19 mouse cellular contexts compared by ENCODE assay signal in the genomic region with DNA sequence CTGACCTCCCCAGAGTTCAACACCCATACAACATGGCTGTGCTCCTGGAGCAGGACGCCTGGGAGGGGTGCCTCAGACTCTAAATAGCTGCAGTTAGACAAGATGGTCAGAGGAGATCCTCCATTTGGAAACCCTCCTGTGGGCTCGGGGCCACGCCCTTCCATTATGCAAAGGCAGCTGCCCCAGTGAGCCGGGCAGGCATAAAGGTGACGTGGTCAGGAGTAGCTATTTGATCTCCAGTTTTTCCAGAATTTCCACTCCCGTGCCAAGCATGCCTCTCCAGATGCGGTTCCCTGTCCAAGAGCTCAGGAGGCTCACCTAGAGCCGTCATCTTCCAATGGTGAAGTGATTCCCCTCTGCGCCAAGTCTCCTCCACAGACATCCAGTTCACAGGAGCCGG. TPM values are rescaled to one million over a fixed set of nuclear protein-coding genes. Genes with fewer than 3 reads are reported as not detected.
DNase-seq lines count a peak whose midpoint lies in the region; ATAC-seq and TF ChIP-seq lines count a peak whose summit lies in the region.
"Had no signal": no experiment of that assay in that cellular context is flagged by ENCODE, and none has a peak within 500 bp of the region (broad histone marks: within the 10 kb centered on the region; RNA-seq: fewer than 3 reads in every experiment).

No protein-coding gene starts in this region.

- H3K27me3 ChIP-seq in heart, embryonic 15.5 days: no peaks in the 10 kb centered on the region
- no peaks in the 10 kb centered on the region for H3K27me3 ChIP-seq in lung, postnatal 0 days (replicated peaks; ENCODE audit: insufficient read depth, low read length)
- no peaks in the 10 kb centered on the region for H3K27me3 ChIP-seq in stomach, postnatal 0 days (ENCODE audit: control insufficient read depth, insufficient read depth, low read length)
- H3K27me3 ChIP-seq in liver, embryonic 11.5 days (replicated peaks; ENCODE audit: control insufficient read depth, insufficient read depth, low read length): no peaks in the 10 kb centered on the region
- H3K27me3 ChIP-seq: hindbrain, embryonic 13.5 days; limb, embryonic 13.5 days; liver, embryonic 15.5 days had no signal

- H3K27ac ChIP-seq in heart, embryonic 15.5 days: peak overlapping the region; percentile 81
- H3K27ac ChIP-seq in lung, postnatal 0 days (ENCODE audit: low read length): peak overlapping the region; percentile 77
- peak overlapping the region; percentile 84 for H3K27ac ChIP-seq in stomach, postnatal 0 days (replicated peaks)
- no peak overlapping the region for H3K27ac ChIP-seq in liver, embryonic 11.5 days (ENCODE audit: low read depth, low read length)
- H3K27ac ChIP-seq: left cerebral cortex, adult 2 months; limb, embryonic 13.5 days; liver, embryonic 15.5 days; midbrain, embryonic 10.5 days had no signal

- intact Hi-C loops in heart, postnatal 14 days (cut with DNase I): no loop called here

- no peaks in the 10 kb centered on the region for H3K9me3 ChIP-seq in heart, embryonic 15.5 days (replicated peaks)
- H3K9me3 ChIP-seq in lung, postnatal 0 days (ENCODE audit: low read length): no peaks in the 10 kb centered on the region
- H3K9me3 ChIP-seq in stomach, postnatal 0 days (ENCODE audit: control insufficient read depth, low read length): no peaks in the 10 kb centered on the region
- no peaks in the 10 kb centered on the region for H3K9me3 ChIP-seq in liver, embryonic 11.5 days (ENCODE audit: control insufficient read depth, low read length)
- H3K9me3 ChIP-seq: hindbrain, embryonic 13.5 days; limb, embryonic 13.5 days; liver, embryonic 15.5 days; midbrain, embryonic 10.5 days had no signal

- H3K4me3 ChIP-seq in heart, embryonic 15.5 days: no peak overlapping the region
- H3K4me3 ChIP-seq in lung, postnatal 0 days (ENCODE audit: low read depth, low read length): no peak overlapping the region
- no peak overlapping the region for H3K4me3 ChIP-seq in stomach, postnatal 0 days (ENCODE audit: low read depth, low read length)
- H3K4me3 ChIP-seq in liver, embryonic 11.5 days (ENCODE audit: low read depth, low read length): no peak overlapping the region
- H3K4me3 ChIP-seq: hindbrain, embryonic 13.5 days; left cerebral cortex, adult 2 months; limb, embryonic 13.5 days; liver, embryonic 15.5 days; midbrain, embryonic 10.5 days had no signal

- no peak for TF ChIP-seq EP300 in lung, postnatal 0 days (IDR thresholded peaks at IDR 0.05)
- TF ChIP-seq EP300 in stomach, postnatal 0 days (optimal IDR thresholded peaks at IDR 0.05): no peak

- H3K36me3 ChIP-seq in heart, embryonic 15.5 days: no peaks in the 10 kb centered on the region
- no peaks in the 10 kb centered on the region for H3K36me3 ChIP-seq in lung, postnatal 0 days (ENCODE audit: insufficient read depth, low read length)
- no peaks in the 10 kb centered on the region for H3K36me3 ChIP-seq in stomach, postnatal 0 days (ENCODE audit: control insufficient read depth, insufficient read depth, low read length)
- H3K36me3 ChIP-seq in liver, embryonic 11.5 days (ENCODE audit: control insufficient read depth, insufficient read depth, low read length): no peaks in the 10 kb centered on the region
- H3K36me3 ChIP-seq: hindbrain, embryonic 13.5 days; limb, embryonic 13.5 days; liver, embryonic 15.5 days; midbrain, embryonic 10.5 days had no signal

- ATAC-seq in heart, embryonic 15.5 days (replicated peaks; ENCODE audit: insufficient number of reproducible peaks, insufficient read depth, low FRiP score, low read depth): no peak
- ATAC-seq in lung, postnatal 0 days: peak; percentile 70
- peak; percentile 14; the same call in 1 of the 2 replicates for ATAC-seq in stomach, postnatal 0 days (ENCODE audit: low FRiP score, low TSS enrichment)
- no peak for ATAC-seq in liver, embryonic 11.5 days (replicated peaks; ENCODE audit: low FRiP score)
- ATAC-seq: forebrain, embryonic 16.5 days had no signal

- peaks cover 84% of the 10 kb centered on the region for H3K4me1 ChIP-seq in heart, embryonic 15.5 days (replicated peaks)
- H3K4me1 ChIP-seq in lung, postnatal 0 days (ENCODE audit: insufficient read depth, low read depth, low read length): peaks cover 18% of the 10 kb centered on the region; the same call in 1 of the 2 replicates
- H3K4me1 ChIP-seq in stomach, postnatal 0 days (replicated peaks; ENCODE audit: control insufficient read depth, insufficient read depth): 0 out of 2 replicates have a peak, but pooled peaks cover 4% of the 10 kb centered on the region
- peaks cover 16% of the 10 kb centered on the region for H3K4me1 ChIP-seq in liver, embryonic 11.5 days (replicated peaks; ENCODE audit: control insufficient read depth, insufficient read depth, low read length)

- TF ChIP-seq CTCF in lung, postnatal 0 days (IDR thresholded peaks at IDR 0.05): no peak
- TF ChIP-seq CTCF in stomach, postnatal 0 days (IDR thresholded peaks at IDR 0.05; ENCODE audit: low read depth): no peak

- H3K9ac ChIP-seq in heart, embryonic 15.5 days: no peak overlapping the region
- no peak overlapping the region for H3K9ac ChIP-seq in lung, postnatal 0 days (replicated peaks; ENCODE audit: low read depth)
- H3K9ac ChIP-seq in stomach, postnatal 0 days (ENCODE audit: low read length): no peak overlapping the region
- no peak overlapping the region for H3K9ac ChIP-seq in liver, embryonic 11.5 days (ENCODE audit: low read depth, low read length)
- H3K9ac ChIP-seq: hindbrain, embryonic 13.5 days; limb, embryonic 13.5 days; liver, embryonic 15.5 days had no signal

- no peak overlapping the region for H3K4me2 ChIP-seq in heart, embryonic 15.5 days
- no peak overlapping the region for H3K4me2 ChIP-seq in lung, postnatal 0 days (replicated peaks; ENCODE audit: low read depth, low read length)
- peak overlapping the region; percentile 2; the same call in 1 of the 2 replicates for H3K4me2 ChIP-seq in stomach, postnatal 0 days (replicated peaks; ENCODE audit: low read depth)
- no peak overlapping the region for H3K4me2 ChIP-seq in liver, embryonic 11.5 days
- H3K4me2 ChIP-seq: hindbrain, embryonic 13.5 days; limb, embryonic 13.5 days; liver, embryonic 15.5 days had no signal

- no peak for DNase-seq in heart, postnatal 14 days
- peak; percentile 26 for DNase-seq in urinary bladder, postnatal 25 days (ENCODE audit: low spot score)
- no peak for DNase-seq in urinary bladder, postnatal 10 days (ENCODE audit: low spot score)
- DNase-seq in lung, postnatal 0 days (ENCODE audit: low spot score): peak; percentile 83
- peak; percentile 58 for DNase-seq in stomach, postnatal 0 days (ENCODE audit: low spot score)
- no peak for DNase-seq in liver, embryonic 11.5 days (ENCODE audit: low spot score)
- DNase-seq in kidney, postnatal 25 days: no peak
- DNase-seq: adrenal gland, adult 8-10 months; cerebellum, postnatal 36 days; kidney, postnatal 14 days; right cerebral cortex, adult 18-20 months; thymus, postnatal 14 days had no signal

- 74% methylated on average over 10 of the region's 10 CpGs for WGBS in heart, embryonic 15.5 days
- WGBS in lung, postnatal 0 days: 51% methylated on average over 10 of the region's 10 CpGs
- WGBS in stomach, postnatal 0 days: 66% methylated on average over 10 of the region's 10 CpGs
- 80% methylated on average over 10 of the region's 10 CpGs for WGBS in liver, embryonic 11.5 days

RNA-seq across cellular contexts. Expression of a gene that starts 45.6 kb away (rescaled TPM):
- 136 and 149 TPM in 2 replicates for polyA plus RNA-seq in heart, embryonic 15.5 days (2015; fragmentation: Nextera tagmentation; extraction: Ambion mirVana)
- 100 to 1,000 TPM; 101 to 109 TPM for total RNA-seq in heart, postnatal 14 days (2021)
- polyA plus RNA-seq in lung, postnatal 0 days (2015; fragmentation: Nextera tagmentation; extraction: Ambion mirVana): 83.1 and 101 TPM in 2 replicates
- polyA plus RNA-seq in stomach, postnatal 0 days (2015; fragmentation: Nextera tagmentation; extraction: Ambion mirVana): 69.4 and 79.0 TPM in 2 replicates
- polyA plus RNA-seq in liver, embryonic 11.5 days (2014; fragmentation: Nextera tagmentation; extraction: Ambion mirVana): 26.5 and 29.1 TPM in 2 replicates

Comparison
In these comparisons a context has a peak if more than half of its experiments do, and no peak if none do; other contexts are left out.
1. DNase-seq: peak in urinary bladder, postnatal 25 days (single experiment), lung, postnatal 0 days (single experiment) and stomach, postnatal 0 days (single experiment); none in heart, postnatal 14 days (0 of 2), urinary bladder, postnatal 10 days (single experiment), liver, embryonic 11.5 days (single experiment) and kidney, postnatal 25 days (0 of 2).
2. ATAC-seq: peak in lung, postnatal 0 days (single experiment) and stomach, postnatal 0 days (single experiment); none in heart, embryonic 15.5 days (single experiment) and liver, embryonic 11.5 days (single experiment).